Mouse (Mus musculus) ES-E14 (cell line): ENCODE measurements around the gene Anxa11.

Experiments used
- CHD2 ChIP-seq: IDR thresholded peaks from 2 replicates; pipeline ENCODE4 v1.6.1; 2014; ENCODE audit warnings: mild to moderate bottlenecking, low read depth, low read length, inconsistent platforms
- HCFC1 ChIP-seq: IDR thresholded peaks from 2 replicates; pipeline ENCODE4 v1.6.1; 2012; ENCODE audit warnings: low read length, inconsistent platforms, borderline replicate concordance; ENCODE audit not compliant: insufficient read depth
- MAFK ChIP-seq: IDR thresholded peaks from 2 replicates; pipeline ENCODE4 v1.6.1; 2014; ENCODE audit warnings: mild to moderate bottlenecking, low read depth, low read length, inconsistent platforms; ENCODE audit not compliant: insufficient read depth
- ZC3H11A ChIP-seq: IDR thresholded peaks from 2 replicates; pipeline ENCODE4 v1.6.1; 2012; ENCODE audit warnings: low read depth, mild to moderate bottlenecking, inconsistent platforms, low read length, borderline replicate concordance
- ZNF384 ChIP-seq: IDR thresholded peaks from 2 replicates; pipeline ENCODE4 v1.6.1; 2012; ENCODE audit warnings: low read depth, low read length, inconsistent platforms

DNA sequence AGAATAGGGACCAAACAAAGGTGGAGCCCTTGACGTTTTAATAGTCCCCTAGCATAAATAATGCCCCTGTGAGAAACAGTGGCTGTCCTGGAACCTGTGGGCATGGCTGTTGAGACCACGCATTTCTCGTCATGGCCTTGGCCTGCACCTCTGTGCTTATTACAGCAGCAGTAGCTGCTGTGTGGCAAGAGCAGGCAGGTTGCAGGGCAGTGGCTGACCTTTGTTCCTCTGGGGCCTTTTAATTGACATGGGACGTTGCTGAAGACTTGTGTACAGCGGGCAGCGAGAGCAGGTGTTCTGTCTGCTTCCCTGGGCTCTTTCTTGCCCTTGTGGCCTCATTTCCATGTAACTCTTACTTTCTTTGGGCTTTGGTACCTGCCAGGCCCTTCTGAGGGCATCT lies 25.9 kb downstream of the Anxa11 start:
- no peak for TF ChIP-seq ZNF384
- TF ChIP-seq HCFC1 = no peak
- no peak for TF ChIP-seq MAFK
- no peak for TF ChIP-seq CHD2
- no peak for TF ChIP-seq ZC3H11A
